Mouse (Mus musculus) lung, postnatal 14 days (tissue): ENCODE results near the gene Btbd35f9.
"Not testable (repeated sequence)": the region's sequence is repeated elsewhere in the genome, so short reads cannot be mapped to it uniquely, and the experiment has no call there.

ENCODE experiments used
- DNase-seq: peaks from one replicate; pipeline ENCODE4 v3.0.0; 2021

Btbd35f9 gene

DNA sequence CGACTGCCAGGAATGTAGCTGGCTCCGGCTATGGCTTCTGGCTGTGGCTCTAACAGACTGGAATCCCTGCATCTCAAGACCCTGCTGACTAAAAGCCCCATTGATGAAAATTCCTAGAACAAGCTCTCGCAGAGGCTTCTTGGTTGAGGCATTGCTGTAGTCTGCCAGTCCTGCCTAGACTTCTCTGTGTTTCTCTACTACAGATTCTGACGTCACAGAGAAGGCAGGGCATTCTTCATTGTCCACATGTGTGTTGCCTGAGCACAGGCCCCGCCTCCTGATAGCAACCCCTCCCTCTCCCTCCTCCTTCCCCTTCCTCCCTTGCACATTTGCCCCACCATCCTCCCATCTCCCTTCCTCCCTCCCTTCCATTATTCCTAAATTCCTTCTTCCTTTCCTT, at the start of gene Btbd35f9:
TSS of gene Btbd35f9 (minus strand) at position 101 of the 400 bp plus-strand sequence.
- DNase-seq = not testable (repeated sequence)
